Mouse (Mus musculus) kidney, adult 18-20 months (tissue): Measurements from ENCODE around the gene Tlx1.

Experiments used
- DNase-seq: peaks from one replicate; pipeline ENCODE4 v3.0.0; 2021

The Tlx1 gene

GRCm38 (mm10) chr19:45158896-45159295, 8.4 kb downstream of the Tlx1 start:
- no peak for DNase-seq

- DNase-seq = no peak
Measured at GRCm38 (mm10) chr19:45159491-45159890, 9.0 kb downstream of the Tlx1 start.

- no peak for DNase-seq
Measured at GRCm38 (mm10) chr19:45159991-45160390, 9.5 kb downstream of the Tlx1 start.

- DNase-seq = no peak
Measured at GRCm38 (mm10) chr19:45160523-45160922, 10.0 kb downstream of the Tlx1 start.

GRCm38 (mm10) chr19:45161093-45161492, 10.6 kb downstream of the Tlx1 start:
- peak; percentile 81 for DNase-seq

- no peak for DNase-seq
Measured at GRCm38 (mm10) chr19:45162181-45162580, 11.7 kb downstream of the Tlx1 start.

GRCm38 (mm10) chr19:45162871-45163270, 12.4 kb downstream of the Tlx1 start:
- no peak for DNase-seq

GRCm38 (mm10) chr19:45170451-45170850, 20.0 kb downstream of the Tlx1 start:
- DNase-seq = no peak

- no peak for DNase-seq
Measured at GRCm38 (mm10) chr19:45174803-45175202, 24.3 kb downstream of the Tlx1 start.

- DNase-seq = no peak
Measured at GRCm38 (mm10) chr19:45176269-45176668, 25.8 kb downstream of the Tlx1 start.

GRCm38 (mm10) chr19:45177004-45177737, 26.7 kb downstream of the Tlx1 start:
- DNase-seq = peak; percentile 64

GRCm38 (mm10) chr19:45179451-45179850, 29.0 kb downstream of the Tlx1 start:
- DNase-seq = no peak

- no peak for DNase-seq
Measured at GRCm38 (mm10) chr19:45180447-45180846, 30.0 kb downstream of the Tlx1 start.

- DNase-seq = no peak
Measured at GRCm38 (mm10) chr19:45194651-45195050, 44.2 kb downstream of the Tlx1 start.

- no peak for DNase-seq
Measured at GRCm38 (mm10) chr19:45196967-45197366, 46.5 kb downstream of the Tlx1 start.

- no peak for DNase-seq
Measured at GRCm38 (mm10) chr19:45205311-45206105, 55.0 kb downstream of the Tlx1 start.
